Mouse (Mus musculus) liver, adult 2 months (tissue): ENCODE measurements around the gene Zmynd8. TPM values are rescaled to one million over a fixed set of nuclear protein-coding genes. Genes with fewer than 3 reads are reported as not detected.

ENCODE experiments used
- DNase-seq: peaks from one replicate; pipeline ENCODE4 v3.0.0-alpha.2; 2011; ENCODE audit warnings: low read depth, low spot score; ENCODE audit errors: extremely low read depth
- H3K27ac ChIP-seq: fragments of 200-500 bp; replicated peaks from 2 replicates; pipeline ENCODE4 v1.5.1; 2012; ENCODE audit warnings: low read depth, mild to moderate bottlenecking, control low read depth, inconsistent platforms, low read length; ENCODE audit not compliant: insufficient read depth
- H3K27me3 ChIP-seq: fragments of 200-500 bp; 2 replicates; pipeline ENCODE4 v1.6.1; 2012; ENCODE audit warnings: mild to moderate bottlenecking, moderate library complexity, low read length, inconsistent platforms; ENCODE audit not compliant: control insufficient read depth, insufficient read depth
- H3K36me3 ChIP-seq: fragments of 200-500 bp; 2 replicates; pipeline ENCODE4 v1.6.1; 2012; ENCODE audit warnings: low read length, inconsistent platforms; ENCODE audit not compliant: control insufficient read depth, insufficient read depth
- H3K4me1 ChIP-seq: fragments of 200-500 bp; 2 replicates; pipeline ENCODE4 v1.6.1; 2011; ENCODE audit warnings: low read length; ENCODE audit not compliant: control insufficient read depth, insufficient read depth
- H3K4me3 ChIP-seq: fragments of 200-500 bp; 2 replicates; pipeline ENCODE4 v1.5.1; 2011; ENCODE audit warnings: low read depth, mild to moderate bottlenecking, control low read depth, low read length, moderate library complexity; ENCODE audit not compliant: insufficient read depth
- H3K79me2 ChIP-seq: fragments of 200-500 bp; 2 replicates; pipeline ENCODE4 v1.6.1; 2012; ENCODE audit warnings: inconsistent platforms, mild to moderate bottlenecking, low read length, moderate library complexity; ENCODE audit not compliant: control insufficient read depth, insufficient read depth
- H3K9ac ChIP-seq: fragments of 200-500 bp; 2 replicates; pipeline ENCODE4 v1.6.1; 2012; ENCODE audit warnings: low read depth, mild to moderate bottlenecking, control low read depth, inconsistent platforms, low read length
- CTCF ChIP-seq: fragments of 200-500 bp; IDR thresholded peaks from 2 replicates; pipeline ENCODE4 v1.5.1; 2011; ENCODE audit warnings: low read depth, low read length, control low read depth
- POLR2A ChIP-seq: fragments of 200-500 bp; IDR thresholded peaks from 2 replicates; pipeline ENCODE4 v1.6.1; 2011; ENCODE audit warnings: low read length, control low read depth; ENCODE audit not compliant: insufficient read depth; ENCODE audit errors: extremely low read depth
- WGBS: fragments of 180-500 bp; shearing (Covaris S2); methylation state at CpG from one replicate; pipeline ENCODE4 v1.1.7; 2018; 5-methylcytosine and 5-hydroxymethylcytosine counted together
- polyA plus RNA-seq: library from polyadenylated mRNA; depleted of rRNA; stranded (reverse); fragments of >200 nt; gene quantifications from 2 replicates; pipeline ENCODE4 v1.2.3, GENCODE M21; 2012
- total RNA-seq: library from RNA; depleted of rRNA; stranded (reverse); fragments of >200 nt; gene quantifications from 2 replicates; pipeline ENCODE4 v1.2.3, GENCODE M21; 2014

Zmynd8 gene
- total and polyA plus RNA-seq, 2 experiments, result 7.8 to 10.0 TPM

- no peak overlapping the region for H3K4me3 ChIP-seq
- WGBS, result 9% methylated on average over 16 of the region's 17 CpGs
These were observed 13.4 kb downstream of the Zmynd8 start for GRCm38 (mm10) chr2:165885225-165885950.

GRCm38 (mm10) chr2:165884577-165885224 lies 14.1 kb downstream of the Zmynd8 start:
- TF ChIP-seq CTCF, result no peak
- peak; percentile 19; the same call in 1 of the 2 replicates for TF ChIP-seq POLR2A
- Histone ChIP-seq H3K4me1 (peaks cover 61% of the 10 kb centered on the region), H3K27me3 (no peaks in the 10 kb centered on the region), H3K4me3 (peak overlapping the region; percentile 28; the same call in 1 of the 2 replicates), H3K36me3 (no peaks in the 10 kb centered on the region), H3K27ac (peak overlapping the region; percentile 99), H3K9ac (peak overlapping the region; percentile 64), H3K79me2 (peaks cover 8% of the 10 kb centered on the region; the same call in 1 of the 2 replicates)
- 9% methylated on average over 21 of the region's 21 CpGs for WGBS
- DNase-seq, result peak; percentile 80

More at GRCm38 (mm10) chr2:165885225-165885950, 13.4 kb downstream of the Zmynd8 start:
- DNase-seq, result peak; percentile 70
- H3K27me3 ChIP-seq, result no peaks in the 10 kb centered on the region
- peak overlapping the region; percentile 99 for H3K27ac ChIP-seq
- peaks cover 55% of the 10 kb centered on the region for H3K4me1 ChIP-seq
- peak overlapping the region; percentile 61 for H3K9ac ChIP-seq
- no peak for TF ChIP-seq POLR2A
- TF ChIP-seq CTCF, result no peak
- peaks cover 6% of the 10 kb centered on the region; the same call in 1 of the 2 replicates for H3K79me2 ChIP-seq
- no peaks in the 10 kb centered on the region for H3K36me3 ChIP-seq

GRCm38 (mm10) chr2:165883846-165884576 lies 14.8 kb downstream of the Zmynd8 start:
- 2% methylated on average over 11 of the region's 11 CpGs for WGBS
- 0 out of 2 replicates have a peak, but pooled peaks have one; percentile 17 for TF ChIP-seq POLR2A
- TF ChIP-seq CTCF, result no peak
- peaks cover 15% of the 10 kb centered on the region; the same call in 1 of the 2 replicates for H3K79me2 ChIP-seq
- H3K4me3 ChIP-seq, result peak overlapping the region; percentile 28
- no peak for DNase-seq
- H3K9ac ChIP-seq, result peak overlapping the region; percentile 63
- no peaks in the 10 kb centered on the region for H3K27me3 ChIP-seq
- H3K4me1 ChIP-seq, result peaks cover 61% of the 10 kb centered on the region
- H3K36me3 ChIP-seq, result no peaks in the 10 kb centered on the region
- H3K27ac ChIP-seq, result peak overlapping the region; percentile 64

- H3K36me3 ChIP-seq, result no peaks in the 10 kb centered on the region
- H3K4me3 ChIP-seq, result peak overlapping the region; percentile 19
- H3K9ac ChIP-seq, result peak overlapping the region; percentile 69
- H3K27me3 ChIP-seq, result no peaks in the 10 kb centered on the region
- TF ChIP-seq POLR2A (no peak), CTCF (no peak; the same call in 1 of the 2 replicates)
- peaks cover 18% of the 10 kb centered on the region; the same call in 1 of the 2 replicates for H3K79me2 ChIP-seq
- WGBS, result 8% methylated on average over 6 of the region's 6 CpGs
- H3K27ac ChIP-seq, result peak overlapping the region; percentile 88
- no peak for DNase-seq
- H3K4me1 ChIP-seq, result peaks cover 58% of the 10 kb centered on the region
These were observed 15.8 kb downstream of the Zmynd8 start for GRCm38 (mm10) chr2:165883006-165883405.

GRCm38 (mm10) chr2:165881585-165882431 lies 17.0 kb downstream of the Zmynd8 start:
- H3K79me2 ChIP-seq, result peaks cover 25% of the 10 kb centered on the region; the same call in 1 of the 2 replicates
- TF ChIP-seq CTCF, result no peak
- no peak overlapping the region for H3K4me3 ChIP-seq
- H3K36me3 ChIP-seq, result no peaks in the 10 kb centered on the region
- peak overlapping the region; percentile 69 for H3K9ac ChIP-seq
- H3K27me3 ChIP-seq, result no peaks in the 10 kb centered on the region
- 30% methylated on average over 13 of the region's 13 CpGs for WGBS
- H3K27ac ChIP-seq, result peak overlapping the region; percentile 88
- peaks cover 60% of the 10 kb centered on the region for H3K4me1 ChIP-seq
- DNase-seq, result peak; percentile 72
